Mouse (Mus musculus): ENCODE measurements at regions not wholly inside any gene's neighbourhood (a gene's known extent, or its start where the extent isn't known, plus 50 kb on each side); places are given as distances from the start of the nearest gene placed in this dataset.

- TF ChIP-seq CTCF (IDR thresholded peaks at IDR 0.05; ENCODE audit: control insufficient read depth, insufficient read depth, insufficient replicate concordance, low read depth, low read length) (no peak), POLR2A (IDR thresholded peaks at IDR 0.05; ENCODE audit: control insufficient read depth, low read depth, low read length) (no peak)
Observed at GRCm38 (mm10) chr1:169140056-169140455, 391.2 kb downstream of the Nuf2 start.

Data from testis, adult 2 months (tissue).